Mouse (Mus musculus) retina, postnatal 1 day (tissue): ENCODE results near the gene Kcnq1.

Source experiments
- DNase-seq: peaks from one replicate; pipeline ENCODE4 v3.0.0-alpha.2; 2012

Gene Kcnq1

GRCm38 (mm10) chr7:143187181-143187580 is 81.0 kb downstream of the Kcnq1 start:
- DNase-seq: no peak

- no peak for DNase-seq
Observed at GRCm38 (mm10) chr7:143188589-143188988, 82.4 kb downstream of the Kcnq1 start.

- DNase-seq: no peak
Observed at GRCm38 (mm10) chr7:143189965-143190722, 84.0 kb downstream of the Kcnq1 start.

- DNase-seq: no peak
Observed at GRCm38 (mm10) chr7:143190911-143191310, 84.7 kb downstream of the Kcnq1 start.

GRCm38 (mm10) chr7:143192392-143192791 is 86.2 kb downstream of the Kcnq1 start:
- no peak for DNase-seq

GRCm38 (mm10) chr7:143194064-143194463 is 87.9 kb downstream of the Kcnq1 start:
- no peak for DNase-seq

- DNase-seq: peak; percentile 82
Observed at GRCm38 (mm10) chr7:143197951-143198440, 91.8 kb downstream of the Kcnq1 start.

GRCm38 (mm10) chr7:143198443-143198842 is 92.3 kb downstream of the Kcnq1 start:
- DNase-seq: no peak

- no peak for DNase-seq
Observed at GRCm38 (mm10) chr7:143201255-143201654, 95.1 kb downstream of the Kcnq1 start.

GRCm38 (mm10) chr7:143203897-143204296 is 97.7 kb downstream of the Kcnq1 start:
- no peak for DNase-seq

- DNase-seq: peak; percentile 33
Observed at GRCm38 (mm10) chr7:143207044-143207443, 100.9 kb downstream of the Kcnq1 start.

- DNase-seq: no peak
Observed at GRCm38 (mm10) chr7:143210796-143211195, 104.6 kb downstream of the Kcnq1 start.

- DNase-seq: peak; percentile 11
Observed at GRCm38 (mm10) chr7:143251206-143251605, 145.0 kb downstream of the Kcnq1 start.

GRCm38 (mm10) chr7:143253126-143253871 is 147.1 kb downstream of the Kcnq1 start:
- DNase-seq: peak; percentile 10

GRCm38 (mm10) chr7:143254901-143255300 is 148.7 kb downstream of the Kcnq1 start:
- no peak for DNase-seq

- no peak for DNase-seq
Observed at GRCm38 (mm10) chr7:143261246-143261645, 155.1 kb downstream of the Kcnq1 start.

GRCm38 (mm10) chr7:143263557-143263956 is 157.4 kb downstream of the Kcnq1 start:
- no peak for DNase-seq

GRCm38 (mm10) chr7:143263966-143264365 is 157.8 kb downstream of the Kcnq1 start:
- DNase-seq: no peak

GRCm38 (mm10) chr7:143265386-143265785 is 159.2 kb downstream of the Kcnq1 start:
- no peak for DNase-seq

GRCm38 (mm10) chr7:143265829-143266438 is 159.8 kb downstream of the Kcnq1 start:
- DNase-seq: peak; percentile 34

- DNase-seq: no peak
Observed at GRCm38 (mm10) chr7:143273747-143274146, 167.6 kb downstream of the Kcnq1 start.

GRCm38 (mm10) chr7:143275030-143275429 is 168.9 kb downstream of the Kcnq1 start:
- DNase-seq: no peak

- no peak for DNase-seq
Observed at GRCm38 (mm10) chr7:143283625-143284024, 177.5 kb downstream of the Kcnq1 start.

- DNase-seq: no peak
Observed at GRCm38 (mm10) chr7:143284866-143285265, 178.7 kb downstream of the Kcnq1 start.
